Mouse (Mus musculus): ENCODE results near the gene B020004J07Rik. TPM values are rescaled to one million over a fixed set of nuclear protein-coding genes. Genes with fewer than 3 reads are reported as not detected.

B020004J07Rik gene
- polyA plus RNA-seq, 1 experiment from 2014 or later, result not detected

Other genes starting within 250 kb of the B020004J07Rik start
- gene Leprot, start 196.3 kb downstream of the B020004J07Rik start, polyA plus RNA-seq (2014; fragmentation: Nextera tagmentation; extraction: Ambion mirVana), result 70.8 and 79.0 TPM in 2 replicates
- gene Lepr, start 126.6 kb downstream of the B020004J07Rik start, polyA plus RNA-seq (2014; fragmentation: Nextera tagmentation; extraction: Ambion mirVana), result 0.43 and 0.91 TPM in 2 replicates
- gene C130073F10Rik, start 49.8 kb upstream of the B020004J07Rik start, polyA plus RNA-seq (2014; fragmentation: Nextera tagmentation; extraction: Ambion mirVana), result not detected in 2 replicates
- gene Gm12800, start 65.1 kb upstream of the B020004J07Rik start, polyA plus RNA-seq (2014; fragmentation: Nextera tagmentation; extraction: Ambion mirVana), result not detected in 2 replicates
- gene Gm12794, start 96.4 kb upstream of the B020004J07Rik start, polyA plus RNA-seq (2014; fragmentation: Nextera tagmentation; extraction: Ambion mirVana), result not detected in 2 replicates
- gene Gm12790, start 137.0 kb upstream of the B020004J07Rik start, polyA plus RNA-seq (2014; fragmentation: Nextera tagmentation; extraction: Ambion mirVana), result not detected in 2 replicates
- not detected in 2 replicates for gene Gm12789, start 142.6 kb upstream of the B020004J07Rik start, polyA plus RNA-seq (2014; fragmentation: Nextera tagmentation; extraction: Ambion mirVana)
- gene Pde4b, start 243.5 kb upstream of the B020004J07Rik start, polyA plus RNA-seq (2014; fragmentation: Nextera tagmentation; extraction: Ambion mirVana), result 9.2 and 11.5 TPM in 2 replicates